Mouse (Mus musculus) retina, postnatal 7 days (tissue): Measurements from ENCODE around the gene Emp2.

Experiments used
- DNase-seq: peaks from one replicate; pipeline ENCODE4 v3.0.0-alpha.2; 2012; ENCODE audit warnings: low read depth, low spot score

The Emp2 gene

DNA sequence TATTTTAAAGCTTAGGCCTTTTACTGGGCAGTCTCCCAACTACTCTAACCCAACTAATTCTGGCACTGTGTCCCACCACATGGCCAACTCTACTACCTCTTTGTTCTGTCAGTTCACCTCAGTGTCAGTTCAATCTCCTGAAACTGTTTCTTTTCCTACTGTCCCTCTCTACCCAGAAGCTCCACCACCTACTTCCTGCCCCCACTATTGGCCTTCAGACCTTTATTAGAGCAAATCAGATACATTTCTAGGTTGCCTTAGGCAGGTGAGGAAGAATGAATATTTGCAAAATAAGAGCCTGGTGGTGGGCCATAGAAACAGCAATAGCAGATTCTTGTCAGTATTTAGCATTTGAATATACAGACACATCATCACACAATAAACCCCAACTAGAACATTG is 77.2 kb downstream of the Emp2 start:
- DNase-seq: no peak
